Mouse (Mus musculus) neural tube, embryonic 14.5 days (tissue): ENCODE results near the gene Aoc2. TPM values are rescaled to one million over a fixed set of nuclear protein-coding genes. Genes with fewer than 3 reads are reported as not detected.

Experiments used
- ATAC-seq: fragments of 200-750 bp; cut with Nextera tagmentation; 2 replicates; pipeline ENCODE4 v1.8.0; 2017; ENCODE audit warnings: low read depth, mild to moderate bottlenecking, moderate TSS enrichment, moderate library complexity
- H3K27ac ChIP-seq: fragments of 300-500 bp; sonication (generic); 2 replicates; pipeline ENCODE4 v1.5.1; 2014; ENCODE audit warnings: low read depth, mild to moderate bottlenecking, control low read depth, low read length, moderate library complexity, mixed read lengths
- H3K27me3 ChIP-seq: fragments of 300-500 bp; sonication (generic); 2 replicates; pipeline ENCODE4 v1.6.1; 2014; ENCODE audit warnings: low read length; ENCODE audit not compliant: control insufficient read depth, insufficient read depth
- H3K36me3 ChIP-seq: fragments of 300-500 bp; sonication (generic); 2 replicates; pipeline ENCODE4 v1.6.1; 2014; ENCODE audit warnings: low read length, mixed read lengths; ENCODE audit not compliant: control insufficient read depth, insufficient read depth
- H3K4me1 ChIP-seq: fragments of 300-500 bp; sonication (generic); 2 replicates; pipeline ENCODE4 v1.6.1; 2014; ENCODE audit warnings: low read length; ENCODE audit not compliant: control insufficient read depth, insufficient read depth
- H3K4me2 ChIP-seq: fragments of 300-500 bp; sonication (generic); 2 replicates; pipeline ENCODE4 v1.6.1; 2014; ENCODE audit warnings: mild to moderate bottlenecking, low read depth, low read length, control low read depth
- H3K4me3 ChIP-seq: fragments of 300-500 bp; sonication (generic); 2 replicates; pipeline ENCODE4 v1.5.1; 2014; ENCODE audit warnings: low read depth, low read length, control low read depth, mixed read lengths
- H3K9ac ChIP-seq: fragments of 300-500 bp; sonication (generic); replicated peaks from 2 replicates; pipeline ENCODE4 v1.6.1; 2014; ENCODE audit warnings: low read depth, mild to moderate bottlenecking, control low read depth, low read length, mixed read lengths
- H3K9me3 ChIP-seq: fragments of 300-500 bp; sonication (generic); 2 replicates; pipeline ENCODE4 v1.6.1; 2016; ENCODE audit warnings: low read length; ENCODE audit not compliant: control insufficient read depth
- WGBS: fragments of 180-500 bp; shearing (Covaris S2); extraction: QIAGEN DNeasy Blood & Tissue Kit; methylation state at CpG from one replicate; pipeline ENCODE4 v1.1.7; 2014; 5-methylcytosine and 5-hydroxymethylcytosine counted together
- polyA plus RNA-seq: library from polyadenylated mRNA; unstranded; fragments of >200 nt; fragmentation: Nextera tagmentation; extraction: Ambion mirVana; gene quantifications from 2 replicates; pipeline ENCODE4 v1.2.1, GENCODE M21; 2014

Gene Aoc2
- polyA plus RNA-seq, 1 experiment from 2014 or later = 1.7 TPM

- Histone ChIP-seq H3K27me3 (no peaks in the 10 kb centered on the region), H3K9me3 (no peaks in the 10 kb centered on the region), H3K36me3 (peaks cover 14% of the 10 kb centered on the region; the same call in 1 of the 2 replicates), H3K9ac (no peak overlapping the region), H3K4me2 (no peak overlapping the region), H3K27ac (no peak overlapping the region), H3K4me1 (0 out of 2 replicates have a peak, but pooled peaks cover 3% of the 10 kb centered on the region), H3K4me3 (no peak overlapping the region)
- ATAC-seq = no peak
- 71% methylated on average over 4 of the region's 4 CpGs for WGBS
Observed at GRCm38 (mm10) chr11:101283805-101284204, 41.1 kb upstream of the Aoc2 start.

GRCm38 (mm10) chr11:101287306-101287705 lies 37.6 kb upstream of the Aoc2 start:
- 87% methylated on average over 9 of the region's 9 CpGs for WGBS
- peaks cover 34% of the 10 kb centered on the region for H3K36me3 ChIP-seq
- H3K27me3 ChIP-seq = no peaks in the 10 kb centered on the region
- H3K9ac ChIP-seq = no peak overlapping the region
- H3K4me3 ChIP-seq = no peak overlapping the region
- ATAC-seq = no peak
- no peak overlapping the region for H3K4me2 ChIP-seq
- no peaks in the 10 kb centered on the region for H3K4me1 ChIP-seq
- no peak overlapping the region for H3K27ac ChIP-seq
- H3K9me3 ChIP-seq = no peaks in the 10 kb centered on the region

GRCm38 (mm10) chr11:101291231-101291630 lies 33.6 kb upstream of the Aoc2 start:
- no peak for ATAC-seq
- Histone ChIP-seq H3K9ac (no peak overlapping the region), H3K36me3 (peaks cover 57% of the 10 kb centered on the region), H3K4me2 (no peak overlapping the region), H3K4me1 (no peaks in the 10 kb centered on the region), H3K9me3 (no peaks in the 10 kb centered on the region), H3K27me3 (no peaks in the 10 kb centered on the region), H3K4me3 (no peak overlapping the region), H3K27ac (no peak overlapping the region)
- WGBS = 96% methylated on average over 8 of the region's 8 CpGs

- H3K27ac ChIP-seq = no peak overlapping the region
- H3K4me1 ChIP-seq = no peaks in the 10 kb centered on the region
- no peak overlapping the region for H3K4me2 ChIP-seq
- no peak for ATAC-seq
- no peak overlapping the region for H3K9ac ChIP-seq
- H3K27me3 ChIP-seq = no peaks in the 10 kb centered on the region
- H3K4me3 ChIP-seq = no peak overlapping the region
- 92% methylated on average over 8 of the region's 8 CpGs for WGBS
- no peaks in the 10 kb centered on the region for H3K9me3 ChIP-seq
- H3K36me3 ChIP-seq = peaks cover 36% of the 10 kb centered on the region
Observed at GRCm38 (mm10) chr11:101295191-101295590, 29.7 kb upstream of the Aoc2 start.

- Histone ChIP-seq H3K4me3 (peak overlapping the region; percentile 58), H3K4me1 (peaks cover 12% of the 10 kb centered on the region), H3K4me2 (peak overlapping the region; percentile 99), H3K9me3 (no peaks in the 10 kb centered on the region), H3K36me3 (peaks cover 3% of the 10 kb centered on the region), H3K27ac (no peak overlapping the region), H3K9ac (peak overlapping the region; percentile 75; the same call in 1 of the 2 replicates), H3K27me3 (no peaks in the 10 kb centered on the region)
- 69% methylated on average over 7 of the region's 7 CpGs for WGBS
- no peak for ATAC-seq
Observed at GRCm38 (mm10) chr11:101300881-101301280, 24.0 kb upstream of the Aoc2 start.

- Histone ChIP-seq H3K4me1 (peaks cover 12% of the 10 kb centered on the region), H3K27ac (peak overlapping the region; percentile 76; the same call in 1 of the 2 replicates), H3K27me3 (no peaks in the 10 kb centered on the region), H3K4me2 (peak overlapping the region; percentile 99), H3K9me3 (no peaks in the 10 kb centered on the region), H3K4me3 (peak overlapping the region; percentile 58), H3K36me3 (no peaks in the 10 kb centered on the region; the same call in 1 of the 2 replicates), H3K9ac (peak overlapping the region; percentile 75)
- no peak for ATAC-seq
- WGBS = 13% methylated on average over 26 of the region's 26 CpGs
Observed at GRCm38 (mm10) chr11:101301299-101302003, 23.4 kb upstream of the Aoc2 start.

- whole genome bisulfite sequencing = 7% methylated on average over 39 of the region's 39 CpGs
- H3K36me3 ChIP-seq = no peaks in the 10 kb centered on the region; the same call in 1 of the 2 replicates
- ATAC-seq = peak; percentile 95
Observed at GRCm38 (mm10) chr11:101302004-101302798, 22.7 kb upstream of the Aoc2 start, which contains the start of gene Becn1. Gene Becn1 (minus strand): TSS chr11:101302286.

GRCm38 (mm10) chr11:101307744-101308143 lies 17.1 kb upstream of the Aoc2 start:
- H3K4me2 ChIP-seq = no peak overlapping the region
- no peak overlapping the region for H3K4me3 ChIP-seq
- H3K27ac ChIP-seq = no peak overlapping the region
- H3K27me3 ChIP-seq = no peaks in the 10 kb centered on the region
- no peaks in the 10 kb centered on the region for H3K4me1 ChIP-seq
- H3K9me3 ChIP-seq = no peaks in the 10 kb centered on the region
- 42% methylated on average over 5 of the region's 5 CpGs for WGBS
- no peaks in the 10 kb centered on the region for H3K36me3 ChIP-seq
- ATAC-seq = no peak
- no peak overlapping the region for H3K9ac ChIP-seq

More at GRCm38 (mm10) chr11:101302004-101302798, 22.7 kb upstream of the Aoc2 start, which contains the start of gene Becn1:
- Histone ChIP-seq H3K27me3 (no peaks in the 10 kb centered on the region), H3K4me1 (peaks cover 12% of the 10 kb centered on the region), H3K4me3 (peak within 1 kb of the TSS; percentile 58), H3K9me3 (no peaks in the 10 kb centered on the region), H3K4me2 (peak within 1 kb of the TSS; percentile 99), H3K27ac (peak within 1 kb of the TSS; percentile 76), H3K9ac (peak within 1 kb of the TSS; percentile 75)

GRCm38 (mm10) chr11:101311083-101311482 lies 13.8 kb upstream of the Aoc2 start:
- Histone ChIP-seq H3K27ac (no peak overlapping the region), H3K36me3 (no peaks in the 10 kb centered on the region), H3K9me3 (no peaks in the 10 kb centered on the region), H3K4me3 (no peak overlapping the region), H3K4me1 (no peaks in the 10 kb centered on the region), H3K9ac (no peak overlapping the region), H3K4me2 (no peak overlapping the region), H3K27me3 (no peaks in the 10 kb centered on the region)
- no peak for ATAC-seq
- 90% methylated on average over 3 of the region's 3 CpGs for WGBS
